Mouse (Mus musculus): ENCODE data around the gene Tctn1.

The Tctn1 gene

DNA sequence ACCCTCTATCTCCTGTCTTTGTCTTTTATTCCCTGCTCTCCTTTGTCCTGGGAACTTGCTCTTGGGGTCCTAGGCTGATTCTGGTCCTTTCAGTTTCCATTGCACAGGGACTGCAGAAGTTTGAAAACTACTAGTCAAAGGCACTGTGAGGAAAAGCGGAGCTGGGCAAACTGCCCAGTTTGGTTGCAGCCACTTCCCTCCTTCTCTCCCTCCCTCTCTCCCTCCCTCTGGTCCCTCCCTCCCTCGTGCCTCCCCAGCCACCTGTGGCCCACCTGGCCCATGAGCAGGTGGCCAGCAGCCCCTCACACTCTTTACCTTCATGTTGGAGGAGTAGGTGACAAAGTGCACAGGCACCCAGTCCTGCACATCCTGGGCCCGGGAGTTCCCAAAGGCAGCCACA, 19.1 kb downstream of the Tctn1 start:
- DNase-seq: no peak

DNA sequence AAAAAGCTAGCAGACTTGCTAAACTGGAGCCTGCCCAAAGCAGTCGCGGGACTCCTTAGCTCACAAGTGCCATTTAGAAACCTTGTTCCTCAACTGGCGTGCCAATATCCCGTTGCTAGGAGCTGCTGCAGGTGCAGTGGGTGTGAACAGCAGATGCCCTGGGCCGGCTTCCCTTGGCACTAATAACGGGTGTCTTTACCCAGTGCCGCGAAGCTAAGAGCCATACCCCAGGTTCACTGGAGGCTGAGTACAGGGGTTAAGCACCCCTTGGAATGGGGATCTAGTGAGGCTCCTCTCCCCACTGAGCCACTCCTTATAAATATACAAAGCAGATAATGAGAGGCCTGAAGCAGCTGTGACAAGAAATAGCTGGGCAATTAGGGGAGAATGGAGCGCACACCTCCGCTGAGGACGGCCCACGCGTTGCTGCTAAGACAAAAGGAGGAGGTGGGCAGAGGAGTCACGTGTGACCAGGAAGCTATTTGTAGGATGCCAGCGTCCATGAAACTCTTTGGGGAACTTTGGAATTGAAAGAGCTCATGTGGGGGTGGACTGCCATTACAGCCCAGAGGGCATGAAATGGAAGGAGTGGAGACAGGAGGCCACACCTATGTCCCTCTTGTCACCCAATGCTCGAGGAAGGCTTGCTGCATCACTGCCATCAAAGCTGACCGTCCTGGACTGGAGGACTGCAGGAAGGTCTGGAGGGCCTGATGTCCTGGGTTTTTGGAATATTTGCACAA, 20.3 kb downstream of the Tctn1 start:
- DNase-seq: no peak

- no peak for DNase-seq
Observed at GRCm38 (mm10) chr5:122242521-122243123, 21.6 kb downstream of the Tctn1 start.

DNA sequence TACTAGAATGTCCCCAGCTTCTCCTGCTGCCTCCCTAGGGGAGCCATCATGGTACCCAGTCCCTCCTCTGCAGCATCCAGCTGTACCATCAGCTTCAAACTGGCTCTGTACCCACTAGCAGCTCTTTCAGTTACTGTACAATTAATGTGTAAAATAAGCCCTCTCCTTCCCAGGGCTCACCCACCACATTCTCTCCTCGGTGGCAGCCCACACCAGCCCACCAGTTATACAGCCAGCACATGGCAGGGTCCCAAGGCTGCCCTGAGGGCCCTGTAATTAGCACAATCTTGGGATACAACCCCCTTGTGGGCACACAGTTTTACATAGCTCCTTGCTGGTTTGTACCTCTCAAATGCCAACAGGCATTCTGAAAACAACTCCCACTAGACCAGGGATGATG, 23.3 kb downstream of the Tctn1 start:
- no peak for DNase-seq

DNA sequence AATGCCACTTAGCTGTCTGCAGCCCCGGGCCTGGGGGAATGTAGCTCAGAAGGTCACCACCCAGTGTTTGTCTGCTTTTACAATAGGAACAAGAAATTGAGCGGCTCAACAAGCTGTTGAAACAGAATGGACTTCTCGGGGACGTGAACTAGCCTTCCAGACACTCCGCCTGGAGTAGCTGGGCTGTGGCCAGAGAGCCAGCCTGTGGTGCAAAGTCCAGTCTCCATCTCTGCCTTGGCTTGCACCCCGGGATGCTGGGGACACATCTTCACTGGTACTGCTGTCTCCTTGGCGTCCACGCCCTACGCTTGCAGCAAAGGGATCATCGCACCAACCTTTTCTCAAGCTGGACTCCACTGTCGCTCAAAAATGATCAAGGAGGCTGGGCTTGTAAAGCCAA, 23.7 kb downstream of the Tctn1 start:
- no peak for DNase-seq

GRCm38 (mm10) chr5:122239618-122240017, 24.6 kb downstream of the Tctn1 start:
- no peak for DNase-seq

DNA sequence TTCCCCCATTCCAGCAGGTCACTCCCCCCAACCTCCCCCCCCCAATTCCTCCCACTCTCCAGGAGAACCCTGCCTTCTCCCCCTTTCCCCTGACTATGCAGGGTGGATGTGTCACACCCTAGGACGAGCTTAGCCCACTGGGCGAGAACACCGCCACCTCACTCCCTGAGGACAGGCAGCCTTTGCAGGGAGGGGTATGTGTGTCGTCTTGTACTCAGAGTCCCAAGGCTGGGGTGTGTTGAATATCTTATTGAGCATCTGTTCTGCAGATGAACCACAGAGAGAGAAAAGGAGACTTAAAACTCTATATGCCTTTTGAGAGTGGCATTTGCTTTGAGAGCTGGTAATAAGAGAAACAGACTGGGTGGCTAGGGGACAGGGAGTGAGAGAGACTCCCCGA, 27.1 kb downstream of the Tctn1 start:
- no peak for DNase-seq

DNA sequence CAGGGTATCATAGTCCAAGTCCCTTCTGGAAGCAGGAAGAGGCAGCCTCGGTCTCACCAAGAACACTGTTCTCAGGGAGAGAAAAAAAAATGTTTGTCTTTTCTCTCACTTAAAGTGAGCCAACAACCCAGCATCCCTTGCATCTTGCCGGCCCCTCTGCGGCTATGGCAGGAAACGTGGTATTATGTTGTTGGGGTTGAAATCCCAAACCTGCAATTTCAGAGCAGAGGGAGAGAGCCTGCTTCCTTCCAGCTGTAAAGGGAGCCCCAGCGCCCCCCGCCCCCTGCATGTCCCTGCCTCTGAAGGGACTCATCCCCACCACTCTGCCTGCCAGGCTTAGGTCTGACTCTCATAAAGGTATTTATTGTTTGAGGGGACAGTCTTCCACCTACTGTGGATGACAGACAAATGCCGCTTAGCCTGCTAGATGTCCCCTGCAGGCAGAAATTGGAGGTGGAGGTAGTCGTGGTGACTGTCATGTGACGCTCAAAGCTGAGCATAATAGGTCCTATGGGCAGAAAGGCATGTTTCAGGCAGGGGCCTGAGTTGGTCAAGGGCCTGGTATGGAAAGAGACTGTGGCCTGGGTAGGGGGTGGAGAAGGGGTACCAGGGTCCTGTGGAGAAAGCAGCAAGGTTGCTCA, 28.9 kb downstream of the Tctn1 start:
- no peak for DNase-seq

DNA sequence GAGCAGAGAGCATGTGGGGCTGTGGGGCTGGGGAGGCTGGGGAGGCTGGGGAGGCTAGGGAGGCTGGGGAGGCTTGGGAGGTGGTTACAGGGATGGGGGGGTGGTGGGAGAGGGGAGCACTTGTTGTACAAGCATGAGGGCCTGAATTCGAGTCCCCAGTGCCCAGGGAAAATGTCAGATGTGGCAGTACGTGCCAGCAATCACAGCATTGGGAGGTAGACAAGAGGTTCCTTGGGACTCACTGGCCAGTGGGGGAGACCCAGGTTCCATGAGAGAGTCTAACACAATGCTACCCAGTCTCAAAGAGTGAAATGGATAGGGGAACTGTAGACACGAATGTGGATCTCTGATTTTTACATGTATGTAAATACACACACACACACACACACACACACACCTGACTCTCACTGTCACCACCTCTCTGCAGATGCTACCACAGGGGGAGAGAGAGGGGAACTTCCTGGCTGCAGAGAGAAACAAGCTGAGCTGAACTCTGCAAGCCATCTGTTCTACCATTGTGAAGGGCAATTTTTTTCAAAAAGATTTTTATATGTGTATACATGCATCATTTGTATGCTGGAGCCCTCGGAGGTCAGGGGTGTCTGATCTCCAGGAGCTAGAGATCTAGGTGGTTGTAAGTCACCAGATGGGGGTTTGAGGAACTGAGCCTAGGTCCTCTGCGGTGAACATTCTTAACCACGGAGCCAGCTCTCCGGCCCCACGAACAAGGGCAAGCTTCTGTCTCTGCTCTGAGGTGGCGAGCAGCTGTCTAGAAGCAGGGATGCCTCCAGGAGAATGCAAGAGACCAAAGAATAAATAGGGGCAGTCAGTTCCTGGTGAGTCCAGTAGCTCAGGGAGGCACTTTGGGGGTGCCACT, 29.7 kb downstream of the Tctn1 start:
- no peak for DNase-seq

- DNase-seq: no peak
Observed at GRCm38 (mm10) chr5:122233695-122234094, 30.6 kb downstream of the Tctn1 start.

GRCm38 (mm10) chr5:122233077-122233581, 31.1 kb downstream of the Tctn1 start:
- DNase-seq: no peak

DNA sequence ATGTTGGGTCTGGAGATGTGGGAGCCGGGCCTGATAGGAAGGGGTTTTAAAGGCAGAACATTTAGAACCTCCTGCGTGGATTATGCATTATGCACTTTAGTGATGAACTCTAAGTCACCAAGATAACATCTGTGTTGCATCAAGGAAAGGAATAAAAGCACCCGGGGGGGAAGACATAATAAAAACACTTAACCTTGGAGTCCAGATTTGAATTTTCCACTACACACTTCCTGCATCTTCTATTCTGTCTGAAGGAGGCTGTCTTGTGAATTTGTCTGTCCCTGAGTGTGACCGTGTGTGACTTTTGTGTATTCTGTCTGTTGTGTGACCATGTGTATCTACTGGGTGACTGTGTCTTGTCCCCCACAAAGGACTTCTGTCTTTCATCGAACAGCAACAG, 32.3 kb downstream of the Tctn1 start:
- DNase-seq: no peak

DNA sequence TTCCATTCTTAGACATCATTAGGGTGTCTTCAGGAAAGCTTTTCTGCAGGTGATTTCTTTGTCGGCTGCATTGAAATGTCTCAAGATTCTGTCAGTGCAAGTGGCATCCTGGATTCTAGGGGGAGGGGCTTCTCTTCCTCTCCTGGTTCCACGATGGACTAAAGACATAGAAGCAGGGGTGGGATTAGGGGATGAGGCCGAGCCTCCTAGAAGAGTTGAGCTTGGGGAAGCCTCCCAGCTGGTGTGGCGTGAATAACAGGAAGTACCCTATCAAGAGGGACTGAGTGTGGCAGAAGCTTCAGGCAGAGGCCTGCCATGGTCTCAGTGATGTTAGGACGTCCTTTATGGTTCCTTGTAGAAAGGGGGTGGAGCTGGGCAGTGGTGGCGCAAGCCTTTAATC, 32.8 kb downstream of the Tctn1 start:
- DNase-seq: no peak

DNA sequence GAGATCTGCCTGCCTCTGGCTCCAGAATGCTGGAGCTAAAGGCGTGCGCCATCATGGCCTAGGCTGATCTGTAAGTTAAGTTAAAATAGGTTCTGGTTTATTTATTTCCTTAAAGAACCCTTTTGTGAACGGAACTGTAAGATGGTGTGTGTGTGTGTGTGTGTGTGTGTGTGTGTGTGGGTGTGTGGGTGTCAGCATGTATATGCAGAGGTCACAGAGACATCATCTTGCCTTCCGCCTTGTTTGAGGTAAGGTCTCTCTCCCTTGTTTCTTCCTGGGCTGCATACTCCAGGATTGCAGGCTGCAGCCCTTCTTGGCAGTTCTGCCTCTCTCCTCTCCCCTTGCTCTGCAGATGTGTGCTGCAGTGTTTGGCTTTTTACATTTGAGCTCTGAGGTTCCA, 33.4 kb downstream of the Tctn1 start:
- no peak for DNase-seq

- DNase-seq: no peak
Observed at GRCm38 (mm10) chr5:122228772-122229171, 35.5 kb downstream of the Tctn1 start.

DNA sequence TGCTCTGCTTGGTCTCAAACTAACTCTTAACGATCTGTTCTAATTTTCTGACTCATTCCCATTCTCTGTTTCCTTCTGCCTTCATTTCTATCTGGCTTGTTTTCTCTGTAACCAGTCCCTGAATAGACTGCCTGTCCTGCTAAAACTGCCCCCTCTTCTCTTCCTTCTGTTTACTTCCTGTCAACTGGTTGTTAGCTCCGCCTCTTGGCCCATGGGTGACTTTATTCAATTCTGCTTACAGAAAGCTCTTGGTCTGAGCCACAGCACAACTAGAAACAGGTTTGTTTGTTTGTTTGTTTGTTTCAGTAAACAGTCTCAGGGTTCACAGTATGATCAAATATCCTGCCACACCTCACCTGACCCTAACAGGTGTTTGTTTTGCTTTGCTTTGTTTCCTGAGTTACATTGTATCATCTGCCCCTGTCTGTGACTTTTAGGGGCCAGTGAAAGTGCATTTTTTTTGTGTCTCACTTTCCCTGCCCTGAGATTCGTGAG, 35.9 kb downstream of the Tctn1 start:
- DNase-seq: no peak

DNA sequence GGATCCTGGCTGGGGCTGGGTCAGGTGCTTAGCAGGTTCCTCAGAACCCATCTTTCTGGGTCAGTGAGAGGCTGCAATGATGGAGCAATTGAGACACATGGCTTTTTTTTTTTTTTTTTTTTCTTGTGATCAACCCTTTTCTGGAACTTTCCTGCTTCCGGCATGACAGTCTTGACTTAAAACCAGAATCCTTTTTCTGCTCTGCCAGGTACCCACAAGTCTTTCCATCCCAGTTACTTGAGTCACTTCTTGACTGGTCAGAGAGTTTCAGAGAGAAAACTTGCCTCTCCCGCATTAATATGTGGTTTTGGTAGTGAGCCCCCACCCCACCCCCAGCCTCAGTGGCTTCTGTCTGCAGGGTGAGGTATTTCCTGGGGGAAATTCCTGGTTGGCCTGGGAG, 40.0 kb downstream of the Tctn1 start:
- no peak for DNase-seq

GRCm38 (mm10) chr5:122221085-122221484, 43.2 kb downstream of the Tctn1 start:
- DNase-seq: no peak

GRCm38 (mm10) chr5:122219655-122220629, 44.3 kb downstream of the Tctn1 start:
- no peak for DNase-seq

GRCm38 (mm10) chr5:122218928-122219327, 45.3 kb downstream of the Tctn1 start:
- DNase-seq: no peak

DNA sequence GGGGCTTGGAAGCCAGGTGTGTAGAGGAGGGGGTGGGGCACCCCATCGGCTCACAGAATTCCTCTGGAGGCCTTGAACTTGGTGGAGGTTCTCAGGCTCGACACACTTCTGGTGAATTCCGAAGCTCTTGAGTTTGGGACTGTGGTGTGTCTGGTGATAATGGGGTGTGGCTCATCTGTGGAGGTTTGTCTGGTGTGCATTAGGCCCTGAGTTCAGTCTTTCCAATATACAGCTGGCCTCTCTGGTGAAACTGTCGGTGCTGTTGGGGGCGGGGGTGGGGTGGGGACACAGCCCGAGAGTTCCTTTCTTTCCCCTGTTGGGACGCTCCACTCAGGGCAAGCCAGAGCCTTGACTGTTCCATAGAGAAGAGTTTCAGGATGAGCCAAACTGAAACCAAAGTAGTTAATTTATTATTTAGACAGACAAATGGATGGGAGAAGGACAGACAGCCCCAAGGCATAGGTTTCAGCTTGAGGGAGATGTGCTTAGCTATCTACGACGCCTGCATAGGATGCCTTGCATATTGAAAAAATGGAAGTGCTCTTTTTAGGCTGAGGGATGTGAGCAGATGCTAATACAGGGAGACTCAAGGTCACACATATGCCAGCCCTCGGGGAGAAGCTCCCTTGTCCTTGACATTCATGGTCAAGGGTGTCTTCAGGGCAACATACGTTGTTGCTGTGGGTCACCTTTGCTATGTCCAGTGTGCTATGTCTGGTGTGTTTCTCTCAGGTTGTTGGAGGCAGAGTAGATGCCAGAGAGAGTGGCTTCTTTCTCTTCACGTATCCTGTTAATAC, 46.0 kb downstream of the Tctn1 start:
- DNase-seq: no peak

Measured in embryo, embryonic 11 days (tissue).